13 mouse cellular contexts compared by ENCODE assay signal in genomic region chr2:145522017-145522416, GRCm38 (mm10).
DNase-seq lines count a peak whose midpoint lies in the region; ATAC-seq and TF ChIP-seq lines count a peak whose summit lies in the region.
"Had no signal": no experiment of that assay in that cellular context is flagged by ENCODE, and none has a peak within 500 bp of the region (broad histone marks: within the 10 kb centered on the region; RNA-seq: fewer than 3 reads in every experiment).

No protein-coding gene starts in this region.

- 34% methylated on average over 3 of the region's 3 CpGs for WGBS in hindbrain, postnatal 0 days
- 55% methylated on average over 3 of the region's 3 CpGs for WGBS in hindbrain, embryonic 13.5 days

- no peaks in the 10 kb centered on the region for H3K9me3 ChIP-seq in hindbrain, postnatal 0 days (ENCODE audit: low read length)
- no peaks in the 10 kb centered on the region for H3K9me3 ChIP-seq in hindbrain, embryonic 13.5 days
- H3K9me3 ChIP-seq: liver, embryonic 12.5 days had no signal

- no peaks in the 10 kb centered on the region for H3K36me3 ChIP-seq in hindbrain, postnatal 0 days (ENCODE audit: insufficient read depth, low read length)
- no peaks in the 10 kb centered on the region for H3K36me3 ChIP-seq in hindbrain, embryonic 13.5 days
- H3K36me3 ChIP-seq: liver, embryonic 12.5 days had no signal

- peak; percentile 73 for DNase-seq in hindbrain, postnatal 0 days (ENCODE audit: low spot score)
- DNase-seq in brain, embryonic 14.5 days (ENCODE audit: low read depth) = peak; percentile 76
- DNase-seq in cerebellum, adult 18-20 months = peak; percentile 38 to 44
- DNase-seq in lung, postnatal 10 days = peak; percentile 62
- no peak for DNase-seq in spleen, adult 12 weeks (ENCODE audit: low spot score)
- DNase-seq in right cerebral cortex, adult 2 months (ENCODE audit: low spot score in 2 of 2) = no peak
- DNase-seq: heart, postnatal 36 days; kidney, adult 11 months; kidney, postnatal 4 days; right cerebral cortex, postnatal 25 days had no signal

- 0 out of 2 replicates have a peak overlapping the region, but pooled peaks have one; percentile 48 for H3K27ac ChIP-seq in hindbrain, postnatal 0 days
- H3K27ac ChIP-seq in hindbrain, embryonic 13.5 days = no peak overlapping the region
- H3K27ac ChIP-seq: heart, adult 2 months; liver, embryonic 12.5 days had no signal

- TF ChIP-seq POLR2A in brain, embryonic 14.5 days (IDR thresholded peaks at IDR 0.05; ENCODE audit: borderline replicate concordance, extremely low read depth, insufficient read depth, insufficient read length, poor library complexity, severe bottlenecking) = no peak

- no peaks in the 10 kb centered on the region for H3K27me3 ChIP-seq in hindbrain, postnatal 0 days (ENCODE audit: insufficient read depth, low read length)
- no peaks in the 10 kb centered on the region for H3K27me3 ChIP-seq in hindbrain, embryonic 13.5 days
- H3K27me3 ChIP-seq: liver, embryonic 12.5 days had no signal

- H3K9ac ChIP-seq in hindbrain, postnatal 0 days (replicated peaks; ENCODE audit: low read length) = no peak overlapping the region
- H3K9ac ChIP-seq in hindbrain, embryonic 13.5 days = no peak overlapping the region
- H3K9ac ChIP-seq: liver, embryonic 12.5 days had no signal

- H3K4me3 ChIP-seq in hindbrain, postnatal 0 days (ENCODE audit: low read length) = no peak overlapping the region
- no peak overlapping the region for H3K4me3 ChIP-seq in hindbrain, embryonic 13.5 days
- H3K4me3 ChIP-seq: heart, adult 2 months; liver, embryonic 12.5 days had no signal

- peaks cover 19% of the 10 kb centered on the region; the same call in 1 of the 2 replicates for H3K4me1 ChIP-seq in hindbrain, postnatal 0 days (ENCODE audit: insufficient read depth, low read length)
- H3K4me1 ChIP-seq in hindbrain, embryonic 13.5 days (replicated peaks) = peaks cover 10% of the 10 kb centered on the region; the same call in 1 of the 2 replicates
- H3K4me1 ChIP-seq: liver, embryonic 12.5 days had no signal

- no peak for TF ChIP-seq CTCF in hindbrain, postnatal 0 days (IDR thresholded peaks at IDR 0.05; ENCODE audit: low read depth)
- TF ChIP-seq CTCF in brain, embryonic 14.5 days (IDR thresholded peaks at IDR 0.05; ENCODE audit: borderline replicate concordance, extremely low read depth, insufficient read depth, insufficient read length) = no peak

- peak; percentile 72 for ATAC-seq in hindbrain, postnatal 0 days
- no peak for ATAC-seq in hindbrain, embryonic 13.5 days (ENCODE audit: low FRiP score)
- ATAC-seq: liver, embryonic 12.5 days had no signal

- no peak overlapping the region for H3K4me2 ChIP-seq in hindbrain, postnatal 0 days (ENCODE audit: low read depth, low read length)
- no peak overlapping the region for H3K4me2 ChIP-seq in hindbrain, embryonic 13.5 days
- H3K4me2 ChIP-seq: liver, embryonic 12.5 days had no signal

Comparison
In these comparisons a context has a peak if more than half of its experiments do, and no peak if none do; other contexts are left out.
1. DNase-seq: peak in hindbrain, postnatal 0 days (single experiment), brain, embryonic 14.5 days (single experiment), cerebellum, adult 18-20 months (2 of 2) and lung, postnatal 10 days (single experiment); none in spleen, adult 12 weeks (single experiment) and right cerebral cortex, adult 2 months (0 of 2).